Mouse (Mus musculus) kidney, embryonic 15.5 days (tissue): ENCODE results near the gene Cbx1. TPM values are rescaled to one million over a fixed set of nuclear protein-coding genes. Genes with fewer than 3 reads are reported as not detected.

ENCODE experiments used
- ATAC-seq: fragments of 200-750 bp; cut with Nextera tagmentation; replicated peaks from 2 replicates; pipeline ENCODE4 v1.8.0; 2017; ENCODE audit warnings: moderate TSS enrichment; ENCODE audit not compliant: low FRiP score
- H3K27ac ChIP-seq: fragments of 300-500 bp; sonication (generic); 2 replicates; pipeline ENCODE4 v1.5.1; 2015; ENCODE audit warnings: mild to moderate bottlenecking, inconsistent platforms
- H3K27me3 ChIP-seq: fragments of 300-500 bp; sonication (generic); 2 replicates; pipeline ENCODE4 v1.6.1; 2015; ENCODE audit warnings: inconsistent platforms
- H3K36me3 ChIP-seq: fragments of 300-500 bp; sonication (generic); 2 replicates; pipeline ENCODE4 v1.6.1; 2015; ENCODE audit warnings: inconsistent platforms
- H3K4me1 ChIP-seq: fragments of 300-500 bp; sonication (generic); 2 replicates; pipeline ENCODE4 v1.6.1; 2015; ENCODE audit warnings: inconsistent platforms
- H3K4me2 ChIP-seq: fragments of 300-500 bp; sonication (generic); 2 replicates; pipeline ENCODE4 v1.6.1; 2015; ENCODE audit warnings: moderate library complexity, mild to moderate bottlenecking, inconsistent platforms
- H3K4me3 ChIP-seq: fragments of 300-500 bp; sonication (generic); replicated peaks from 2 replicates; pipeline ENCODE4 v1.5.1; 2015; ENCODE audit warnings: mild to moderate bottlenecking, inconsistent platforms
- H3K9ac ChIP-seq: fragments of 300-500 bp; sonication (generic); 2 replicates; pipeline ENCODE4 v1.6.1; 2015; ENCODE audit warnings: mild to moderate bottlenecking, inconsistent platforms
- H3K9me3 ChIP-seq: fragments of 300-500 bp; sonication (generic); replicated peaks from 2 replicates; pipeline ENCODE4 v1.6.1; 2016; ENCODE audit warnings: inconsistent platforms
- WGBS: fragments of 180-500 bp; shearing (Covaris S2); methylation state at CpG from one replicate; pipeline ENCODE4 v1.1.7; 2015; ENCODE audit warnings: mixed read lengths; 5-methylcytosine and 5-hydroxymethylcytosine counted together
- polyA plus RNA-seq: library from polyadenylated mRNA; unstranded; fragments of >200 nt; fragmentation: Nextera tagmentation; extraction: Ambion mirVana; gene quantifications from 2 replicates; pipeline ENCODE4 v1.2.1, GENCODE M21; 2015

The Cbx1 gene
- polyA plus RNA-seq: 136 and 154 TPM in 2 replicates

GRCm38 (mm10) chr11:96788871-96789795 lies at the start of gene Cbx1:
Gene Cbx1, plus strand, starts transcription at chr11:96789127.
- peak; percentile 97 for ATAC-seq
- H3K9me3 ChIP-seq: no peaks in the 10 kb centered on the region
- H3K27me3 ChIP-seq: no peaks in the 10 kb centered on the region
- peak within 1 kb of the TSS; percentile 94 for H3K9ac ChIP-seq
- H3K27ac ChIP-seq: peak within 1 kb of the TSS; percentile 99
- peak within 1 kb of the TSS; percentile 79 for H3K4me2 ChIP-seq
- H3K4me3 ChIP-seq: peak within 1 kb of the TSS; percentile 97
- H3K4me1 ChIP-seq: peaks cover 41% of the 10 kb centered on the region
- WGBS: 1% methylated on average over 83 of the region's 93 CpGs
- H3K36me3 ChIP-seq: peaks cover 14% of the 10 kb centered on the region

DNA sequence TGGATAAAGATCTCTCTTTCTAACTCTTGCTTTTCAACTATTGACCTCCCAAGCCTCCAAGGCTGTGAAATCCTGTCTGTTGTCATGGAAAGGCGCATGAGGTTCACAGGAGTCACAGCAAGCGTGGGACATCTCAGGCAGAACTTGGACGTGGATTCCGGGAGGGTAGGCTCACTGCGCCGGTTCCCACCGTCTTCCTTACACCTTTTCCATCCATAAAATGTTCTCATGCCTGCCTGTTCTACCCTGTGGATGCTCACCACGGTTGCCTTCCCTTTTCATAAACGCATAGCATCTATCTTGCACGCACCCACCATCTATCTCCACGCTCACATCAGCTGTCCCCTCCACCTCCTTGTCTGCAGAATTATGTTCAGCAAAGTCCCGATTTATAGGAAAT lies 48.1 kb upstream of the Cbx1 start:
- Histone ChIP-seq H3K4me3 (no peak overlapping the region), H3K27ac (peak overlapping the region; percentile 58), H3K27me3 (peaks cover 24% of the 10 kb centered on the region), H3K4me2 (peak overlapping the region; percentile 8; the same call in 1 of the 2 replicates), H3K36me3 (no peaks in the 10 kb centered on the region), H3K9ac (no peak overlapping the region), H3K4me1 (peaks cover 53% of the 10 kb centered on the region), H3K9me3 (no peaks in the 10 kb centered on the region)
- 62% methylated on average over 12 of the region's 12 CpGs for WGBS
- no peak for ATAC-seq

DNA sequence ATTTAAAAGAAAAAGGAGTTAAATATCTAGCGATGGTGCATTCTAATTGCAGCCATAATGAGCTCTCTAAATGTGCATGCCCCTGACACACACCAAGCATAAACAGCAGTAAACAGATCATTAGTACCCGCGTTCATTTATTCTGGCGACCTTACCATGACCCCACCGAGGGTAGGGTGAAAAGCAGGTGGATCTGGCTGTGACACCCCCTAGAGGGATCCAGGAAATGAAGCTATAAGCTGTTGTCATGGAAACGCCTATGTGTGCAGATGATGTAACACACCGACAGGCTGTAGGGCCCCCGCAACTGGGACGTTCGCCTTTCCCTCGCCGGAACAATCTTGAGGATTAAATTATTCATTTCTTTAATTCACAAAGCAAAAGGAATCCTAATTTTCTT lies 46.9 kb upstream of the Cbx1 start:
- H3K4me1 ChIP-seq: peaks cover 41% of the 10 kb centered on the region
- H3K4me2 ChIP-seq: 0 out of 2 replicates have a peak overlapping the region, but pooled peaks have one; percentile 0
- H3K27me3 ChIP-seq: peaks cover 24% of the 10 kb centered on the region
- no peak overlapping the region for H3K9ac ChIP-seq
- H3K27ac ChIP-seq: peak overlapping the region; percentile 72
- no peak overlapping the region for H3K4me3 ChIP-seq
- H3K36me3 ChIP-seq: no peaks in the 10 kb centered on the region
- ATAC-seq: no peak
- WGBS: 23% methylated on average over 12 of the region's 12 CpGs
- H3K9me3 ChIP-seq: no peaks in the 10 kb centered on the region

GRCm38 (mm10) chr11:96743000-96743399 lies 45.9 kb upstream of the Cbx1 start:
- Histone ChIP-seq H3K4me1 (peaks cover 35% of the 10 kb centered on the region), H3K27ac (peak overlapping the region; percentile 78), H3K36me3 (no peaks in the 10 kb centered on the region), H3K4me2 (peak overlapping the region; percentile 30; the same call in 1 of the 2 replicates), H3K4me3 (no peak overlapping the region), H3K9me3 (no peaks in the 10 kb centered on the region), H3K9ac (no peak overlapping the region), H3K27me3 (peaks cover 22% of the 10 kb centered on the region)
- no peak for ATAC-seq
- WGBS: 53% methylated on average over 11 of the region's 11 CpGs

GRCm38 (mm10) chr11:96743891-96744290 lies 45.0 kb upstream of the Cbx1 start:
- Histone ChIP-seq H3K27ac (peak overlapping the region; percentile 78), H3K4me3 (no peak overlapping the region), H3K9me3 (no peaks in the 10 kb centered on the region), H3K4me2 (no peak overlapping the region), H3K9ac (no peak overlapping the region), H3K36me3 (no peaks in the 10 kb centered on the region), H3K4me1 (peaks cover 31% of the 10 kb centered on the region), H3K27me3 (peaks cover 18% of the 10 kb centered on the region)
- ATAC-seq: no peak
- WGBS: 72% methylated on average over 4 of the region's 4 CpGs

DNA sequence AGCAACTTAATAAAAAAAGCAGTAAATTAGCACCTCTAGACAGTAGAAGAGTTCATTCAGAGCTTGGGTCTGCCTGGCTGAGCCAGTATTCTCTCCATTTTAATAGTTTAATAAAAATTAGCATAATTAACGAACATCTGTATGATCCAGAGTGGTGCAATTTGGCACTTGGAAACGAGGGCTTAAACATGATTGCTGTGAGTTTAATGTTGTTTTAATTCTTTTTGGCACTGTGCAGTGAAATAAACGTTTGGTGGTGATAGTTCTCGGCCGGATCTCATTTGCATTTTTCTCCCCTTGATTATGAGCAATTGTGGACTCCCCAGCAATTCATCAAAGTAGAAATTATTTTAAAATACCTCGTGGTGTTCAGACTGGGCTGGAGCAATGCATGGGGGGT lies 42.3 kb upstream of the Cbx1 start:
- Histone ChIP-seq H3K36me3 (no peaks in the 10 kb centered on the region), H3K27ac (no peak overlapping the region), H3K9me3 (no peaks in the 10 kb centered on the region), H3K27me3 (peaks cover 8% of the 10 kb centered on the region; the same call in 1 of the 2 replicates), H3K4me3 (no peak overlapping the region), H3K4me2 (no peak overlapping the region), H3K9ac (no peak overlapping the region), H3K4me1 (peaks cover 20% of the 10 kb centered on the region)
- no peak for ATAC-seq
- 74% methylated on average over 6 of the region's 6 CpGs for WGBS

DNA sequence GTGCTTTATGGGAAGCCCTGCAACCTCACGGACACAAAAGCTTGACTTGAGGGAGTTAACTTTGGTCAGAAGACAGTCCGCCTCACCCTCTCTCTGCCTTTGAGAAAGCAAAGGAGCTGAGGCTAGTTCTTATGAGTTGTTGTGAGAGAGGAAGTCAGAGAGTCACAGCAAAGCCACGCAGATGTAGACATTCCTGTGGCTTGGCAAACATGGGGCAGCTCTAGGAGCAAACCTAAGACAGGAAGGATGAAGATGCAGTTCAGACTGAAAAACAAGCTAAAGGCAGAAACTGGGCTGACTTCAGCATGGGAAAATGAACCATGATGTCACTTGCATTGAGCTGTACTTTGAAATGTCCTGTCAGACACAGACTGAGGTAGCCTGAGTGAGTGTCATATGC lies 41.4 kb upstream of the Cbx1 start:
- H3K4me3 ChIP-seq: no peak overlapping the region
- H3K4me2 ChIP-seq: no peak overlapping the region
- no peak for ATAC-seq
- H3K9ac ChIP-seq: no peak overlapping the region
- H3K27me3 ChIP-seq: 0 out of 2 replicates have a peak, but pooled peaks cover 2% of the 10 kb centered on the region
- peaks cover 14% of the 10 kb centered on the region for H3K4me1 ChIP-seq
- 50% methylated on average over 3 of the region's 3 CpGs for WGBS
- H3K36me3 ChIP-seq: no peaks in the 10 kb centered on the region
- H3K9me3 ChIP-seq: no peaks in the 10 kb centered on the region
- H3K27ac ChIP-seq: no peak overlapping the region

DNA sequence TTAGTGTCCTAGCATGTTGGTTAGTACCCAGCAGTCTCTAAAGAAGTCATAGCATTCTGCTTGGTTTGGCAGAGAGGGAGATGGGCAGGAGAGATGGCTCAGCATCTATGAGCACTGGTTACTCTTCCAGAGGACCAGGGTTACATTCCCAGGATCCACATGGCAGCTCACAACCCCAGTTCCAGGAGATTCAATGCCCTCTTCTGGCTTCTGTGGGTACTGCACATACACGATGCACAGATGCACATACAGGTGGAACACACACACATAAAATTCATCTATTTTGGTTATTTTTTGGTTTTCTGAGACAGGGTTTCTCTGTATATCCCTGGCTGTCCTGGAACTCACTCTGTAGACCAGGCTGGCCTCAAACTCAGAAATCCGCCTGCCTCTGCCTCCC lies 33.6 kb upstream of the Cbx1 start:
- Histone ChIP-seq H3K9ac (no peak overlapping the region), H3K4me1 (no peaks in the 10 kb centered on the region), H3K27ac (no peak overlapping the region), H3K9me3 (no peaks in the 10 kb centered on the region), H3K4me2 (no peak overlapping the region), H3K4me3 (no peak overlapping the region), H3K36me3 (no peaks in the 10 kb centered on the region), H3K27me3 (no peaks in the 10 kb centered on the region)
- WGBS: 96% methylated on average over 2 of the region's 2 CpGs
- no peak for ATAC-seq

- Histone ChIP-seq H3K9ac (no peak overlapping the region), H3K27ac (no peak overlapping the region), H3K27me3 (no peaks in the 10 kb centered on the region), H3K9me3 (no peaks in the 10 kb centered on the region), H3K4me3 (no peak overlapping the region), H3K36me3 (no peaks in the 10 kb centered on the region), H3K4me2 (no peak overlapping the region), H3K4me1 (peaks cover 11% of the 10 kb centered on the region)
- 52% methylated on average over 4 of the region's 4 CpGs for WGBS
- ATAC-seq: no peak
Measured at GRCm38 (mm10) chr11:96757421-96757820, 31.5 kb upstream of the Cbx1 start.

GRCm38 (mm10) chr11:96758402-96758801 lies 30.5 kb upstream of the Cbx1 start:
- no peak for ATAC-seq
- Histone ChIP-seq H3K27ac (no peak overlapping the region), H3K4me1 (peaks cover 17% of the 10 kb centered on the region), H3K4me3 (no peak overlapping the region), H3K9ac (no peak overlapping the region), H3K36me3 (no peaks in the 10 kb centered on the region), H3K9me3 (no peaks in the 10 kb centered on the region), H3K27me3 (no peaks in the 10 kb centered on the region), H3K4me2 (no peak overlapping the region)
- WGBS: 61% methylated on average over 5 of the region's 5 CpGs

DNA sequence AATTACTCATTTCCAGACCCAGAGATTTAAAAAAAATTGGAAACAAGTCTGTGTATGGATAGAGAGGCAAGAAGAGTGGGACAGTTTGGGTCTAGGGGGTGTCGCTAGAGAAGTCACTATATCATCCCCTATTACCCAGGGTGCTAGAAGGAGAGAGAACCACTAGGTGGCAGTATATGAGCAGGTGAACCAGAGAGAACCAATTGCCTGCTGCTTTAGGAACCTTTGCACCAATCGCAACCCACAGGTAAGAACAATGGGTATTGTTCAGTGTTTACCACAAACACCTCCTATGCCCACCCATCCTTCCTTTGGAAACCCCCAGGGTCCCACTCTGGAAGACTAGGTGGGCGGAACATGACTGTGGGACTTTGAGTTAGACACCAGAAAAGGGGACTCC lies 28.9 kb upstream of the Cbx1 start:
- H3K36me3 ChIP-seq: no peaks in the 10 kb centered on the region
- no peak overlapping the region for H3K4me2 ChIP-seq
- no peak overlapping the region for H3K9ac ChIP-seq
- no peak overlapping the region for H3K27ac ChIP-seq
- peaks cover 20% of the 10 kb centered on the region for H3K4me1 ChIP-seq
- H3K4me3 ChIP-seq: no peak overlapping the region
- H3K9me3 ChIP-seq: no peaks in the 10 kb centered on the region
- no peaks in the 10 kb centered on the region for H3K27me3 ChIP-seq
- WGBS: 47% methylated on average over 3 of the region's 3 CpGs
- ATAC-seq: no peak

GRCm38 (mm10) chr11:96761984-96762383 lies 26.9 kb upstream of the Cbx1 start:
- Histone ChIP-seq H3K36me3 (0 out of 2 replicates have a peak, but pooled peaks cover under 1% of the 10 kb centered on the region), H3K27me3 (no peaks in the 10 kb centered on the region), H3K4me3 (no peak overlapping the region), H3K4me2 (no peak overlapping the region), H3K4me1 (peaks cover 29% of the 10 kb centered on the region), H3K27ac (no peak overlapping the region), H3K9me3 (no peaks in the 10 kb centered on the region), H3K9ac (no peak overlapping the region)
- ATAC-seq: no peak
- WGBS: 46% methylated on average over 7 of the region's 7 CpGs
